Mouse (Mus musculus): ENCODE results near the gene Olfr889. TPM values are rescaled to one million over a fixed set of nuclear protein-coding genes. Genes with fewer than 3 reads are reported as not detected.
"Not testable (repeated sequence)": the region's sequence is repeated elsewhere in the genome, so short reads cannot be mapped to it uniquely, and the experiment has no call there.

Gene Olfr889
- not detected for total RNA-seq (2021)

DNA sequence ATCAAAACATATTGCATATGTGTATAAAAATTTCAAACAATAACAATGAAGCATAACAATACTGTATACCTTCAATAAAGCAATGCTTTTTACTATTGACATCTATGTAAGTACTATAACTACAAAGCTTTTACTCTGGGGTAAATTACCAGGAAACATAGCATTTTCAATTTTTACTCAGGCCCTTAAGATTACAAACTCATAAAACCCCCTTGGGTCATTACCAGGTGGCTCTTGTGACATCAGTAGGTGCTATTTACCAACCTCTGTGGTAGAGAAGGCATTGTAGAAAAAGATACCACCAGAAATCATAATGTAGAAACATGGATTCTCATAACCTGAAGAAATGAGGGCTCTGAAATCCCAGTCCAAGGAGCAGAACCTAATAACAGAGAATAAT, at the start of gene Olfr889:
Olfr889 (plus strand) TSS at position 301 of the 400 bp plus-strand sequence.
- intact Hi-C loops (cut with DNase I): no loop called here
- DNase-seq: no peak

DNA sequence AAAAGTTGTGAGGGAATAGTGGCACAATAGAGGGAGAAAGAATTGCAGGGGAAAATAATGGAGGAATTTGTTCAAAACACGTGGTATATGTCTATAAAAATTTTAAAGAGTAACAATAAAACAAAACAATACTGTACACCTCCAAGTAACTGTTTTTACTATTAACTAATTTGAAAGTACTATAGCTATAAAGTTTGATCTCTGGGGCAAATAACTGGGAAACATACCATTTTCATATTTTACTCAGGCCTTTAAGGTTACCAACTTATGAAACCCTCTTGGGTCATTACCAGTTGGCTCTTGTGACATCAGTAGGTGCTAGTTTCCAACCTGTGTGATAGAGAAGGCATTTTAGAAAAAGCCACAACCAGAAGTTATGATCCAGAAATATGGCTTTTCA, 31.2 kb upstream of the Olfr889 start, which contains the start of gene Olfr887:
Olfr887 (plus strand) TSS at position 301 of the 400 bp plus-strand sequence.
- intact Hi-C loops (cut with DNase I): no loop called here
- no peak for DNase-seq

DNA sequence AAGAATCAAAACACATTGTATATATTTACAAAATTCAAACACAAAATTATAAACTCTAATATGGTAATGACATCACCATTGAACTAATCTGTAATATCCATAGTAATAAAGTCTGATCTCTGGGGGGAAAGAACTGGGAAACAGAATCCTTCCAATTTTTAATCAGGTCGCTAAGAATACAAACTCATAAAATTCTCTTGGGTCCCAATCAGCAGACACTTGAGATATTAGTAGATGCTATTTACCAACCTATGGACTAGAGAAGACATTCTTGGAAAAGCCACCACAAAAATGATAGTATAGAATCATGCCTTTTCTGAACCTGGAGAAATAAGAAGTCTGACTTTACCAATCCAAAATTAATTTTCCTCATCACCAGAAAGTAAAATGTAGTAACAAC, 7.2 kb upstream of the Olfr889 start, which contains the start of gene Olfr888:
Olfr888 (plus strand) TSS at position 301 of the 400 bp plus-strand sequence.
- no peak for DNase-seq
- intact Hi-C loops (cut with DNase I): no loop called here

DNA sequence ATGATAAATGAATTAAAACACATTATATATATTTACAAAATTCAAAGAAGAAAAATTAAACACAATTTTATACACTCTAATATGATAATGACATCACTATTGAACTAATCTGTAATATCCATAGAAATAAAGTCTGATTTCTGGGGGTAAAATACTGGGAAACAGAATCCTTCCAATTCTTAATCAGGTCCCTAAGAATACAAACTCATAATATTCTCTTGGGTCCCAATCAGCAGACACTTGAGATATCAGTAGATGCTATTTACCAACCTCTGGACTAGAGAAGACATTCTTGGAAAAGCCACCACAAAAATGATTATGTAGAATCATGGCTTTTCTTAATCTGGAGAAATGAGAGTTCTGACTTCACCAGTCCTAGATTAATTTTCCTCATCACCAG, 27.2 kb downstream of the Olfr889 start, which contains the start of gene Olfr890:
Olfr890 (plus strand) TSS at position 301 of the 400 bp plus-strand sequence.
- no peak for DNase-seq
- intact Hi-C loops (cut with DNase I): no loop called here

DNA sequence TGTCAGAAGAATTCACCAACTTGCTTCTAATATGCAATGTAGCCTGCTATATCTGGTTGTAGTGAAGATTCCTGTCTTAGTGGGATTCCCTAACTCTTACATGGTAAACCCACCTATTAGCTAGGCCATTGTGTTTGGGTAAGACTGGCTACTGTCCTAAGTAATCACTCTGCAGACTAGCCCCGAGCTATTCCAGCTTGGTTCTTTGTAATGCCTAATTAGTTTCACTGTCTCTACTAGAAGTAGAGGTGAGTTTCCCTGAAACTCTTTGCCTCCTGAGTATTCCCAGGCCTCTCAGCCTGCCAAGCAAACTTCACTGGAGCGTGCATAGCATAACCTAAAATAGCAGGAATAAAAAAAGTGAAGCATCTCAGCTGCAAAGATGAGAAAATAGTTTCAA, 53.3 kb downstream of the Olfr889 start:
- intact Hi-C loops (cut with DNase I): loop anchor here (5.0 kb wide), 1 partner anchor 114 kb away; no protein-coding TSS in a partner anchor
- not testable (repeated sequence) for DNase-seq

Other genes starting within 250 kb of the Olfr889 start
- gene Olfr145, start 218.5 kb upstream of the Olfr889 start, total RNA-seq (2021): not detected
- not detected for gene Olfr878, start 197.4 kb upstream of the Olfr889 start, total RNA-seq (2021)
- gene Olfr881, start 123.4 kb upstream of the Olfr889 start, total RNA-seq (2021): not detected
- not detected for gene Olfr883, start 89.4 kb upstream of the Olfr889 start, total RNA-seq (2021)
- not detected for gene Olfr884, start 68.6 kb upstream of the Olfr889 start, total RNA-seq (2021)
- gene Olfr885, start 53.9 kb upstream of the Olfr889 start, total RNA-seq (2021): not detected
- not detected for gene Olfr887, start 31.1 kb upstream of the Olfr889 start, total RNA-seq (2021)
- gene Olfr888, start 7.1 kb upstream of the Olfr889 start, total RNA-seq (2021): not detected
- not detected for gene Olfr890, start 27.3 kb downstream of the Olfr889 start, total RNA-seq (2021)
- not detected for gene Olfr891, start 65.6 kb downstream of the Olfr889 start, total RNA-seq (2021)
- not detected for gene Olfr893, start 93.2 kb downstream of the Olfr889 start, total RNA-seq (2021)
- not detected for gene Olfr894, start 102.9 kb downstream of the Olfr889 start, total RNA-seq (2021)
- not detected for gene Olfr143, start 137.6 kb downstream of the Olfr889 start, total RNA-seq (2021)
- gene Olfr895, start 152.7 kb downstream of the Olfr889 start, total RNA-seq (2021): not detected
- not detected for gene Olfr896-ps1, start 175.9 kb downstream of the Olfr889 start, total RNA-seq (2021)
- gene Olfr25, start 213.9 kb downstream of the Olfr889 start, total RNA-seq (2021): not detected
- gene Olfr898, start 233.2 kb downstream of the Olfr889 start, total RNA-seq (2021): not detected